Mouse (Mus musculus): Measurements from ENCODE around the gene Kif28. TPM values are rescaled to one million over a fixed set of nuclear protein-coding genes. Genes with fewer than 3 reads are reported as not detected.

Gene Kif28
- polyA plus RNA-seq (2021; fragmentation: Nextera tagmentation) = 0.04 and 0.06 TPM in 2 replicates
- long read RNA-seq, experiment 1 = 0 reads
- long read RNA-seq, experiment 2 = 0 reads

GRCm38 (mm10) chr1:179745171-179745570 is at the start of gene Kif28:
Gene Kif28 (minus strand): TSS chr1:179745271.

GRCm38 (mm10) chr1:179668013-179668805 is 76.9 kb downstream of the Kif28 start, which contains the start of gene Sccpdh:
Gene Sccpdh (plus strand): TSS chr1:179668210.

Other genes with a start within 250 kb of the Kif28 start
- gene Smyd3, start 227.2 kb downstream of the Kif28 start, polyA plus RNA-seq (2021; fragmentation: Nextera tagmentation) = 19.1 and 19.6 TPM in 2 replicates
- 14.6 and 16.8 TPM in 2 replicates for gene Tfb2m, start 199.0 kb downstream of the Kif28 start, polyA plus RNA-seq (2021; fragmentation: Nextera tagmentation)
- 6.4 and 8.0 TPM in 2 replicates for gene Cnst, start 198.9 kb downstream of the Kif28 start, polyA plus RNA-seq (2021; fragmentation: Nextera tagmentation)
- 119 and 121 TPM in 2 replicates for gene Sccpdh, start 77.1 kb downstream of the Kif28 start, polyA plus RNA-seq (2021; fragmentation: Nextera tagmentation)
- 0.25 and 0.30 TPM in 2 replicates for gene Gm10518, start 58.1 kb upstream of the Kif28 start, polyA plus RNA-seq (2021; fragmentation: Nextera tagmentation)
- 6.0 and 7.1 TPM in 2 replicates for gene Ahctf1, start 58.4 kb upstream of the Kif28 start, polyA plus RNA-seq (2021; fragmentation: Nextera tagmentation)
- gene Cdc42bpa, start 215.2 kb upstream of the Kif28 start, polyA plus RNA-seq (2021; fragmentation: Nextera tagmentation) = 24.3 and 35.3 TPM in 2 replicates